Mouse (Mus musculus): ENCODE data around the gene Alad.
"Not testable (repeated sequence)": the region's sequence is repeated elsewhere in the genome, so short reads cannot be mapped to it uniquely, and the experiment has no call there.

Alad gene

DNA sequence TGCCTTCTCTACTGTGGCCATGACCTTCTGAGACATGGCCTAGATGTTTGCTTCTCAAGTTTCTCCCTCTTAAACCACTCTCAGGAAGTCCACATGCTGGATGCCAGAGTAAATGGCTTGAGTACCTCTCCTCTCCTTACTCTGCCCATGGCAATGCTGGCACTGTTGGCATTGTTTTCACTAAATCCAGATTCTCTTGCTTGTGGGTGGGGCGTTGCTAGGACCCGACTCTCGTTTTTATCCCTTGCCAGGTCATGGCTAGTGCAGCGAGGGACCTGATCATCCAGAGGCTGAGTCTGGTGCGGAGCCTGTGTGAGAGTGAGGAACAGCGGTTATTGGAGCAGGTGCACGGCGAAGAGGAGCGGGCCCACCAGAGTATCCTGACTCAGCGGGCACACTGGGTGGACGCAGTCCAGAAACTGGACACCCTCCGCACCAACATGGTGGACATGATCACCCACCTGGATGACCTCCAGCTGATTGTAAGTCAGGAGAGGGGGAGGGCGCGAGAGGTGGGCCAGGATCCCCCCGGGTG is 33.5 kb downstream of the Alad start:
- no peak for DNase-seq (ENCODE audit: low spot score in 2 of 2)

DNA sequence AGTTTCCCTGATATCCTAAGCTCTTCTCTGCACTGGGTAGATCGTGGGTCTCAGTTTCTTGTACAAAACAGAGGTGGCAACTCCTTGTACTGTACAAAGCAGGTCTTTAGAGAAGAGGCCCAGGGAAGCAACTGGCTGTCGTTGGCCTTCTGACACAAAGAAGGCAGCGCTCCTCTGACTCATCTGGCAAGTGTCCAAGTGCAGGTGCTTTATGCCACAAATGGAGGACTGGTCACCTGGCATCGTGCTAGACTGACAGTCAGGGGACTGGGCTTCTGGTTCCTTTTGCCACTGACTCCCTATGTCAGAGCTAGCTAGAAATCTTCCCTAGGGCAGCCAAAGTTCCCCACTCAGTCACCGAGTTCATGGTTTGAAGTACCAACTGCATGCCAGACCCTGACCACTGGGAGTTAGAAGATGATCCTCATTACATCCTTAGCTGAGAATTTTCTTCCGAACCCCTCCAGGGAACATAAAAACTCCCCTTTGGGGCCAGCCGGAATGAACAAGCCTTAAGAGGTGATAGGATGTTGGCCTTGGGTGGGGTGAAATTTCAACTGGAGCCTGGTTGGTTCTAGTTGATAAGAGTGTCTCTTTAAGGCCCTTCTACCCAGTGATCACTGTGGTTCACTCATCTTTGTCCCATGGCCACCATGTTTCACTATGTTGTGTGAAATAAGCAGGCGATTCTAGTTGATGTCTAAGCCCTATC is 34.1 kb downstream of the Alad start:
- no peak for DNase-seq (ENCODE audit: low spot score in 2 of 2)

- DNase-seq (ENCODE audit: low spot score in 2 of 2): no peak
These were observed 34.8 kb downstream of the Alad start for GRCm38 (mm10) chr4:62484928-62485327.

GRCm38 (mm10) chr4:62480709-62481605 is 38.8 kb downstream of the Alad start:
- peak; percentile 76 to 84 for DNase-seq (ENCODE audit: low spot score in 2 of 2)

GRCm38 (mm10) chr4:62479937-62480708 is 39.6 kb downstream of the Alad start, which contains the start of gene Bspry:
Gene Bspry, plus strand, starts transcription at chr4:62480053.
- DNase-seq (ENCODE audit: low spot score in 2 of 2): peak; percentile 60 to 69

DNA sequence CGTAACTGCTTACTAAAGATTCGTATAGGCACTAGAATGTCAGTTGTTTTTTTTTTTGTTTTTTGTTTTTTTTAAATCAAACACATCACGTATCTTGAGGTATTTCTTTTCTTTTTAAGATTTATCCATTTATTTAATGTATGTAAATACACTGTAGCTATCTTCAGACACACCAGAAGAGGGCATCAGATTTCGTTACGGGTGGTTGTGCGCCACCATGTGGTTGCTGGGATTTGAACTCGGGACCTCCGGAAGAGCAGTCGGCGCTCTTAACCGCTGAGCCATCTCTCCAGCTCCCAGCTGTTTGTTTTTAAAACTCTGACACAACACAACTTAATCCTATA is 40.2 kb downstream of the Alad start:
- DNase-seq (ENCODE audit: low spot score in 2 of 2): not testable (repeated sequence)

GRCm38 (mm10) chr4:62477542-62478244 is 42.0 kb downstream of the Alad start:
- no peak for DNase-seq (ENCODE audit: low spot score in 2 of 2)

- DNase-seq (ENCODE audit: low spot score in 2 of 2): peak; percentile 15 to 36
These were observed 43.9 kb downstream of the Alad start for GRCm38 (mm10) chr4:62475793-62476192.

- no peak for DNase-seq (ENCODE audit: low spot score in 2 of 2)
These were observed 44.6 kb downstream of the Alad start for GRCm38 (mm10) chr4:62475131-62475530.

GRCm38 (mm10) chr4:62472071-62472470 is 47.6 kb downstream of the Alad start:
- DNase-seq (ENCODE audit: low spot score in 2 of 2): no peak

DNA sequence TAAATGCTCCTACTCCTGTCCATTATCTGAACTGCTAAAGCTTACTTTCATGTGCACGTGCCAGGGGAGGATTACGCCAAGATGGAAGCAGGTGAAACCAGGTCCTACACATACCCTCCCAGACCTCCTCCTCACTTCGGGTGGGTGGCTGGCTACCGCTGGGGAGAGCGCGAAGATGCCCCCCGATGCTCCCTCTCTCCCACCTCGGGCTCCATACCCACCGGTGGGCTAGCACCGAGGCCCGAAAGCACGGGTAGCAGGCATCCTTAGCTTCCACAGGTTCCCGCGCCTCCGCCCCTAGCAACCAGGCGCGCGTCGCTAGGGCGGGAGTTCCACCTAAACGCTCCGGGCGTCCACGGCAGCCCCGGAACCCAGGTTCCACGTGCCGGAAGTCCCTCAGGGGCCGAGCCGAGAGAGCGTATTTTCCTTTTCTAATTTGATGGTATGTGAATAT is 49.1 kb downstream of the Alad start, which contains the start of gene Wdr31:
Gene Wdr31 (minus strand): TSS at position 299 of the 454 bp plus-strand sequence.
- peak; percentile 55 to 71 for DNase-seq (ENCODE audit: low spot score in 2 of 2)

GRCm38 (mm10) chr4:62468158-62468557 is 51.6 kb downstream of the Alad start:
- DNase-seq (ENCODE audit: low spot score in 2 of 2): peak in 1 of 2 experiments; percentile 11

DNA sequence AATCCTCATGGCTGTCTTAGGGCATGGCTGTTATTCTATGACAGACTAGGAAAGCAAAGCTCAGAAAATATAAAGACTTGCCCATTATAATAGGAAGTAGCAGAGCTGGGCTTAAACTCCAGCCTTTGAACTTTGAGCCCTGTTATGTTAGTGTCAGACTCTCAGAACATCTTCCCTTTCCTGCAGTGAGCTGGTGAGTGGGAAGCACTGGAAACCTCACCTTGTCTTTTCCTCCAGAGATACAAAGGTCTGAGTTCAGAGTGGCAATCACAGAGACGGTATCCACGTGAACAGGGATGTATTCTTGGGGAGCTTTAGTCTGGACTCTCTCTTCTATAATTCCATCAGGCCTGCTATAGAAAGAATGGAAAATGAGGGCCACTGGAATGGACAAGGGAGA is 56.6 kb downstream of the Alad start:
- no peak for DNase-seq (ENCODE audit: low spot score in 2 of 2)

DNA sequence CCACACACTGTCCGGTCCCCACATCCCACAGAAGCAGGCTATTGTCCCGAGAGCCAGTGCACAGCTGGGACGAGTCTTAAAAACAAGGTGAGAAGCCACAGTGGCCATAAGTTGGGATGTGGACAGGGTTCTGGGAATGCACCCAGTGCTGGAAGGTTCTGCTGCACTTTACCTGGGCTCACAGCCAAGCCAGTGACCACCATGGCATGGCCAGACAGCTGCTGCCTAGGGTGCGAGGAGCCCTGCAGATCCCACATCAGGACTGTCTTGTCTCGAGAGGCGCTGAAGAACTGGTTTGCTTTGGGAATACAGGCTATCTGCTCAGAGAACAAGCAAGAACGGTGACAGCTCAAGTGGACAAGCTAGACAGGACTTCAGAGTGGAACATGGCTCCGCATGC is 59.4 kb downstream of the Alad start:
- DNase-seq (ENCODE audit: low spot score in 2 of 2): no peak
